Mouse (Mus musculus) spleen, embryonic (tissue): ENCODE data around the gene Rpl21.
"Not testable (repeated sequence)": the region's sequence is repeated elsewhere in the genome, so short reads cannot be mapped to it uniquely, and the experiment has no call there.

ENCODE experiments used
- CTCF ChIA-PET: fragments of 350-600 bp; sonication (Branson Sonifier 250); formaldehyde crosslinking; loops from one replicate; lab custom pipeline; 2022; lab: Charles Lee

Gene Rpl21

DNA sequence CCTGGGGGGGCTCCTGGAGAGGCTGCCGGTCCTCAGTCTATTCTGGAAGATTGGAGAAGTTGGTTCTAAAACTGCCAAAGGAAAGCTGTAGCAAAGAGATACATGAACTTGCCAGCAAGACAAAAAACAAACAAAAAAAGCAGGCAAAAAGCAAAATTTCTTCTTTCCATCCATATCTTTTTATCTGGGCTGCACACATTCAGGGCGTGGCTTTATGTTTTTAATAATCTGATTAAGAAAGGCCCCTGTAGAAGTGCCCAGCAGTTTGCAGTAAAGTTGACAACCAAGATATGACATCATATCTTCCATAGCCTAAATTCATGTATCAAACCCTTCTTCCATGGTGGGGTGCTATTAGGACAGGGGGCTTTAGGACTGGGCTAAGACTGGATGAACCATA, 33.6 kb downstream of the Rpl21 start:
- CTCF ChIA-PET: no interaction called here

GRCm38 (mm10) chr5:146867246-146867945, 34.7 kb downstream of the Rpl21 start:
- CTCF ChIA-PET: no interaction called here

DNA sequence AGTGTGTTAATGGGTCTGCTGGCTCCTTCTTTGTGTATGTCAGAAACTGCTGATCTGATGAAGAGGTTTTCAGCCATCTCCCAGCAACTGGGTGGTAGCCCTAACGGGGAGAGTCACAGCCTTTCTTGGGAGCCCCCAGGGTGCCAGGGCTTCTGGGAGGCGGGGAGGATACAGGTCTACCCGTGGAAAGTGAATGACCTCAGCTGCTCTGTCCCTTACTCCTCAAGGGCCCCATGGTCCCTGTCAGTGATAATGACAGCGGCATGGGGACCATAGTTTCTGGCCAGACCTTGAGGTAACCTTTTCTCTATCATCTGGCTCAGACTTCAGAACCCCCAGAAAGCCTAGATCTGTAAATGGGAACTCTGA, 35.2 kb downstream of the Rpl21 start:
- CTCF ChIA-PET: no interaction called here

- CTCF ChIA-PET: interaction anchor here (0.7 kb wide), 1 partner anchor 169 kb away, joined by 5 read pairs; no protein-coding TSS in a partner anchor
Observed at GRCm38 (mm10) chr5:146872981-146873631, 40.4 kb downstream of the Rpl21 start.

GRCm38 (mm10) chr5:146876024-146876423, 43.3 kb downstream of the Rpl21 start:
- CTCF ChIA-PET: no interaction called here

- CTCF ChIA-PET: not testable (repeated sequence)
Observed at GRCm38 (mm10) chr5:146877882-146878281, 45.2 kb downstream of the Rpl21 start.

GRCm38 (mm10) chr5:146882261-146882660, 49.6 kb downstream of the Rpl21 start:
- CTCF ChIA-PET: no interaction called here

- CTCF ChIA-PET: no interaction called here
Observed at GRCm38 (mm10) chr5:146883053-146883452, 50.4 kb downstream of the Rpl21 start.

DNA sequence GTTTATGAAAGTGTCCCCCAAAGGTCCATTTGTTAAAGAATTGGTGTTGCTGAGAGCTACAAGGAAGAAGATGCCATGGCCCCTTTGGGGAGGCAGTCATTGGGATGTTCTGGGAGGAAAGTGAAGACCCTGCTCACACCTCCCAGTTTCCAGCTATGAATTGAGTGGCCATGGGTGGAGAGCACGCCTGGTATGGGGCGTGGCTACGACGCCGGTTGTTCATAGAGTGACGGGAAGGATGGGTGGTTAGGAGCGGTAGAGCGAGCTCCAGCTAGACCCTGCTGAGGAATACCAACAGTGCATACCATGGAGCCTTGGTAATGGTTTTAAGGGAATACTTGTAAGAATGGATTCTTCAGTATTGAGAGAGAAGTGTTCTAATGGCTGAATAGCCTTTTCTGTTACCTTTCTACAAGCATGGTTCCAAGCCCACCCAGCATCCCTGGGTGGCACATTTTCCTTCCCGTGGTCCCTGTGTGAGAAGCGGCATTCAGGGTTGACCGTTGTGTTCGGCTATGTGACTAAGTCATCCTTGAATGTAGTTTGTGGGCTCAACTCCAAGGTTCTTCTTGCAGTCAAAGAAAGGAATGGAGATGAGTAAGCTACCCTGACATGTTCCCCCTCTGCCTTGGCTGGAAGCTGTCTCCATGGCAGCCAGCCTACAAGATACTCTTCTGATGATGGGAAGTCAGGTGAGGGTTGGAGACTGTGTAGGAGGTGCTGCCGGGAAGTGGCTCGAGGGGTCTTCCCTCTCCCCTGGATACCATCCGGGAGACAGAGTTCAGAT, 51.0 kb downstream of the Rpl21 start:
- CTCF ChIA-PET: no interaction called here
